Mouse (Mus musculus) forebrain, embryonic 14.5 days (tissue): ENCODE measurements at regions not wholly inside any gene's neighbourhood (a gene's known extent, or its start where the extent isn't known, plus 50 kb on each side); places are given as distances from the start of the nearest gene placed in this dataset.

ENCODE experiments used
- ATAC-seq: fragments of 200-750 bp; cut with Nextera tagmentation; 2 replicates; pipeline ENCODE4 v1.8.0; 2017; ENCODE audit warnings: mild to moderate bottlenecking, moderate library complexity
- DNase-seq: peaks from one replicate; pipeline ENCODE4 v3.0.0-alpha.2; 2015; ENCODE audit warnings: low spot score
- H3K27ac ChIP-seq: fragments of 300-500 bp; sonication (generic); 2 replicates; pipeline ENCODE4 v1.5.1; 2014; ENCODE audit warnings: low read depth, mild to moderate bottlenecking, control low read depth, low read length, moderate library complexity
- H3K27me3 ChIP-seq: fragments of 300-500 bp; sonication (generic); replicated peaks from 2 replicates; pipeline ENCODE4 v1.6.1; 2014; ENCODE audit warnings: low read length, control low read depth, mixed read lengths; ENCODE audit not compliant: control insufficient read depth, insufficient read depth
- H3K36me3 ChIP-seq: fragments of 300-500 bp; sonication (generic); 2 replicates; pipeline ENCODE4 v1.6.1; 2014; ENCODE audit warnings: low read length, control low read depth; ENCODE audit not compliant: control insufficient read depth, insufficient read depth
- H3K4me1 ChIP-seq: fragments of 300-500 bp; sonication (generic); 2 replicates; pipeline ENCODE4 v1.6.1; 2014; ENCODE audit warnings: antibody characterized with exemption, low read length, control low read depth; ENCODE audit not compliant: control insufficient read depth, insufficient read depth
- H3K4me2 ChIP-seq: fragments of 300-500 bp; sonication (generic); 2 replicates; pipeline ENCODE4 v1.6.1; 2014; ENCODE audit warnings: mild to moderate bottlenecking, control low read depth, low read length
- H3K4me3 ChIP-seq: fragments of 300-500 bp; sonication (generic); 2 replicates; pipeline ENCODE4 v1.5.1; 2014; ENCODE audit warnings: low read depth, low read length, control low read depth
- H3K9ac ChIP-seq: fragments of 300-500 bp; sonication (generic); 2 replicates; pipeline ENCODE4 v1.6.1; 2014; ENCODE audit warnings: mild to moderate bottlenecking, low read length, control low read depth, moderate library complexity
- H3K9me3 ChIP-seq: fragments of 300-500 bp; sonication (generic); replicated peaks from 2 replicates; pipeline ENCODE4 v1.6.1; 2016; ENCODE audit warnings: low read length, control low read depth, mixed read lengths; ENCODE audit not compliant: control insufficient read depth
- WGBS: fragments of 180-500 bp; shearing (Covaris S2); extraction: QIAGEN DNeasy Blood & Tissue Kit; methylation state at CpG from one replicate; pipeline ENCODE4 v1.1.7; 2014; 5-methylcytosine and 5-hydroxymethylcytosine counted together

DNA sequence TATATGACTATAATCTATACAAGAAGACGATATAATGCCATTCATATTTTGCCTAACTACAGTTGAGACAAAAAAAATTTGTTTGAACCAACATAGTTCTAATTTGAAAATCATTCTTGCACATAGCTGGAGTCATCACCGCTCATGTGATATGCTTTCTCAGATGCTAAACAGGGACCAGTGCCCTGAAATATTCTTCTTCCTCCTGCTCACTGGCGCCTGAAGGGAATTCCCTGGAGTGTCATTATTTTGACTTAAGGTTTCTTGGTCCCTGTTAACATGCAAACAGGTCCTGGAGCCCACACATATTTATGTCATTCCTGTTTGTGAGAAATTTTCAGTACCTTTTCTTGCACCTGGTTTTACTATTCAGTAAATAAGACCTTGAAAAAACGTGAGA, 177.5 kb upstream of the Syt1 start:
- DNase-seq, result no peak
- WGBS, result 72% methylated on average over 4 of the region's 4 CpGs
- ATAC-seq, result no peak
- H3K36me3 ChIP-seq, result no peaks in the 10 kb centered on the region
- no peak overlapping the region for H3K27ac ChIP-seq
- H3K4me3 ChIP-seq, result no peak overlapping the region
- H3K9ac ChIP-seq, result no peak overlapping the region
- H3K9me3 ChIP-seq, result no peaks in the 10 kb centered on the region
- no peak overlapping the region for H3K4me2 ChIP-seq
- H3K27me3 ChIP-seq, result no peaks in the 10 kb centered on the region
- no peaks in the 10 kb centered on the region for H3K4me1 ChIP-seq

DNA sequence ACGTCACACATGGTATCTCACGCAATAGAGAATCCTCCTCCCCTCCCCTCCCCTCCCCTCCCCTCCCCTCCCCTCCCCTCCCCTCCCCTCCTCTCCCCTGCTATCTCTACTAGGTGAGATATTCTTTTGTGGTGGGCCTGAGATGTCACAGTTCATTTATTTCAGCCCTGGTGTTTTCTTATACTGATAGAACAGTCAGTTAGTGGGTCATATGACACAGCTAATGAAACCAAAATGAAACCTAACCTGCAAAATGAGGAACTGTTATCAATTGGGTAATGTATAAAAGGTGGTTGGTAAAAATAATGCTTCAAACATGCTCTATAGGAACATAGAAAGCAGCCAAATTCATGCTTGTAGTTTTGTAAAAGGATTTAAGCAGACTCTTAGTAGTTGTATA, 174.5 kb upstream of the Syt1 start:
- Histone ChIP-seq H3K4me2 (no peak overlapping the region), H3K36me3 (no peaks in the 10 kb centered on the region), H3K27ac (no peak overlapping the region), H3K9ac (no peak overlapping the region), H3K27me3 (no peaks in the 10 kb centered on the region), H3K9me3 (no peaks in the 10 kb centered on the region), H3K4me1 (no peaks in the 10 kb centered on the region), H3K4me3 (no peak overlapping the region)
- ATAC-seq (no peak), DNase-seq (no peak)
- 59% methylated on average over 2 of the region's 2 CpGs for WGBS

DNA sequence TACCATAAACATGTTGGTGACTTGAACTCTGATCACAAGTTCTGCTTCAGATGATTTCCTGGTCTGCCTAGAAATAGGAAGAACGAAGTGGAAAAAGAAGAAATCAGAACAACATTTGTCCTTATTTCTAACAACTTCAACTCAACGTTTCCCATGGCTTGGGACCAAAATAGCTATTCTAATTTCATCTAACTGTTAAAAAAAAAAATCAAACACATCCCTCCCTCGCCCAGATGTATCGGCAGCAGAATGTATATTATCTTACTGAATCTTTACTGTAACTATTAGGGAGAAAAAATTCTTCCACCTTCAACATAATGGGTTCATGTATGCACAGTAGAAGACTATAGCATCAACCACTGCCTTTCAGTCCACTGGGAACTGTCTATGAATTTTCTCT, 169.7 kb upstream of the Syt1 start:
- 86% methylated on average over 4 of the region's 4 CpGs for WGBS

DNA sequence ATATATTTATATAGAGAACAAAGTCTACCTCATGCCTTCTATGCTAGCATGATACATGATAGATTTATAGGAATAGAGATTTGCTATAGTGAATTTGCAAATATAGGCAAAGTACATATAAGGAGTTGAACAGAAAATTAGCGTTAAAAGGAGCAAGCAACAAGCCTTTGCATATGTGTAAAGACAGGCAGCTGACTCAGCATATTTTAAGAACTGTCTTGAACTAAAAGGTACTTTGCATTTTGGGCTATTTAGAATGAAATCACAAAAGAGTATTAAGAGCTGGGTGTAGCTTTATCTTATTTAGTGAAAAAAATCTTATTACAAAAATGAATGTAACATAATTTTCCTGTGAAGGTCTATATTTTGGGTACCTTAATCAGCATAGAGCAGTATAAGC, 149.9 kb upstream of the Syt1 start:
- Histone ChIP-seq H3K36me3 (no peaks in the 10 kb centered on the region), H3K27ac (no peak overlapping the region), H3K9me3 (no peaks in the 10 kb centered on the region), H3K4me1 (no peaks in the 10 kb centered on the region), H3K4me3 (no peak overlapping the region), H3K27me3 (no peaks in the 10 kb centered on the region), H3K9ac (no peak overlapping the region), H3K4me2 (no peak overlapping the region)
- 90% methylated on average over 1 of the region's 1 CpGs for WGBS
- ATAC-seq (no peak), DNase-seq (no peak)

More for the DNA sequence above, 169.7 kb upstream of the Syt1 start:
- no peak overlapping the region for H3K4me3 ChIP-seq
- no peaks in the 10 kb centered on the region for H3K4me1 ChIP-seq
- no peak overlapping the region for H3K27ac ChIP-seq
- no peak for ATAC-seq
- H3K36me3 ChIP-seq, result no peaks in the 10 kb centered on the region
- H3K9ac ChIP-seq, result no peak overlapping the region
- no peaks in the 10 kb centered on the region for H3K9me3 ChIP-seq
- no peak for DNase-seq
- H3K4me2 ChIP-seq, result no peak overlapping the region
- no peaks in the 10 kb centered on the region for H3K27me3 ChIP-seq

DNA sequence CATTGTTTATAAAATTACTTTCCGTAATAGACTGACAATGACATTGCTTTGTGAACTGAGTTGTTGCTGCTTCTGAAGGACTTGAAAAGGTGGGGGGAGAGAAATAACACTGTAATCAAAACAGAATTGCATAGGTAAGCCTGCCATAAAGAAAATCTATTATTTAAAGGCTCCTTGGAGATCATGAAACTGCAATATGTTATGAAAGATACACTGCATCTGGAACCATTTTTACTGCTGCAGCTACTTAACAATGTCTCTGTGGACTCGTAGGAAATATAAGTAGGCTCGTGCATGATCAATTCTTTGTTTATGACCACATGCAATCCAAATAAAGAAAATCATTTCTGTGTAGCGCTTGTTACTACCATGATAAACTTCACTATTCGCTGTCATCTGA, 145.0 kb upstream of the Syt1 start:
- no peak for ATAC-seq

DNA sequence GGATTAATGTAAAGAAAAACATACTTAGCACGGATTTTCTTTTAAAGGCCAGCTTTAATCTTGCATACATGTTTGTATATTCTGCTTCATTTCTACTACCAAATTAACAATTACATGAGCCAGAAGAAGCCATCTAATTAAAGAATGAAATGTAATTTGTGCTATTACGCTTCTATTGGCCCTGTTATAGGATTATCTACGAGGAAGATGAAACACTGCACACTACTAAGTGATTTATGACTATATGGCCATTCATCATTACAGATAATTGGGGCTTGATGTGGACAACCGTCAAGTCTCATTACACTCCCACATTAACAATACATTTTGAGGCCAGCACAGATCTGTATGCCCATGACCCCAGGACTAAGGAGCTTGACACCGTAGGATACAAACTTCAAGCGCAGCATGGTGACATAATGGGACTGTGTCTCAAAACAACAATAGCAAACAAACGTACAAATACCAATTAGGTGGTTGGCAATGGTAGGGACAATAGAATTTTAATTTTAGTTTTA, 129.7 kb upstream of the Syt1 start:
- Histone ChIP-seq H3K36me3 (no peaks in the 10 kb centered on the region), H3K4me1 (no peaks in the 10 kb centered on the region), H3K27me3 (no peaks in the 10 kb centered on the region), H3K4me3 (no peak overlapping the region), H3K4me2 (no peak overlapping the region), H3K9ac (no peak overlapping the region), H3K9me3 (no peaks in the 10 kb centered on the region), H3K27ac (no peak overlapping the region)
- WGBS, result 69% methylated on average over 7 of the region's 7 CpGs
- ATAC-seq, result no peak
- DNase-seq, result no peak

More for the DNA sequence above, 145.0 kb upstream of the Syt1 start:
- Histone ChIP-seq H3K4me2 (no peak overlapping the region), H3K4me3 (no peak overlapping the region), H3K27ac (no peak overlapping the region), H3K9ac (no peak overlapping the region), H3K27me3 (no peaks in the 10 kb centered on the region), H3K9me3 (no peaks in the 10 kb centered on the region), H3K36me3 (no peaks in the 10 kb centered on the region), H3K4me1 (no peaks in the 10 kb centered on the region)
- DNase-seq, result no peak
- 88% methylated on average over 5 of the region's 5 CpGs for WGBS

DNA sequence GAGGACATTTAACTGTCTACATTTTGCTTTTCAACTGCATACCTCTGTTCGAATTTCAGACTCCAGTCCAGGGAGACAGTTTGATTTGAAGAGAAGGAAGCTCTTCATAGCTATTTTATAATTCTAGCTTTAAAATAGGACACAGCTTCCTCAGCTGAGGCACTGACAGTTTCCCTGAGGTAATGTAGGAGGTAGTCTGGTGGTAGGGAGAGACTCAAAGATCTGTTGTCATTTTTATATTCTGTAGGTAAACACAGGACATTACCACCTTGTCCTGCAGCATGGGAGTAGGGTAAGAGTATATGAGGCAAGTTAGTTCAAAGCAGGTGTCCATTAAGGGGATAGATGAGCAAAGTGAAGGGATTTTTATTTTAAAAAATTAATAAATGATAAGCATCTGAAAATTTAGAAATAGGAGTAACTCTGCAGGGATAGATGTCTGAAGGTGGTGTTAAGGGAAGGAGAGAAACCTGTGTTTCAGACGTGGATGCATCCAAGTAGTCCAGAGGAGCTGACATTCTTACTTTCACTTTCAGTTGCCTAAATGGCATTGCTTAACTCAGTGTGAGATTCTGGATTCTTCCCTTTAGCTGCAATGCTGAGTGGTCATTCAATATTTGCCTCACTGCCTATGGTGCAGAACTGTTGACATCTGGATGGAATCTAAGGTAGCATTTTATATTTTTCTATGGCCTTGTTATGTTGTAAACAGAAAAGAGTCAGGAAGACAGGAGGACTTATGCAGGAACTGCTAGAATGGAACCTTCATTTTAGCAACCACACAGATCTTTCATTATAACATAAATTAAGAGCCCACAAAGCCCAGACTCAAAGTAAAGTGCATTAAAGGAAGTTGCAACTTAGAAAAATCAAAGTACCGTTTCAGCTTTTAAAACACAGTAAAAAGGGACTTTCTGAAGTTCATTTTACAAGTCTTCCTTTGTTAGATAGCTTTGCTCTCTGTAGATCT, 126.3 kb upstream of the Syt1 start:
- Histone ChIP-seq H3K9ac (no peak overlapping the region), H3K4me3 (no peak overlapping the region), H3K27ac (no peak overlapping the region), H3K4me2 (no peak overlapping the region), H3K27me3 (no peaks in the 10 kb centered on the region), H3K36me3 (no peaks in the 10 kb centered on the region), H3K9me3 (no peaks in the 10 kb centered on the region), H3K4me1 (no peaks in the 10 kb centered on the region)
- no peak for ATAC-seq
- WGBS, result 80% methylated on average over 3 of the region's 3 CpGs
- no peak for DNase-seq

DNA sequence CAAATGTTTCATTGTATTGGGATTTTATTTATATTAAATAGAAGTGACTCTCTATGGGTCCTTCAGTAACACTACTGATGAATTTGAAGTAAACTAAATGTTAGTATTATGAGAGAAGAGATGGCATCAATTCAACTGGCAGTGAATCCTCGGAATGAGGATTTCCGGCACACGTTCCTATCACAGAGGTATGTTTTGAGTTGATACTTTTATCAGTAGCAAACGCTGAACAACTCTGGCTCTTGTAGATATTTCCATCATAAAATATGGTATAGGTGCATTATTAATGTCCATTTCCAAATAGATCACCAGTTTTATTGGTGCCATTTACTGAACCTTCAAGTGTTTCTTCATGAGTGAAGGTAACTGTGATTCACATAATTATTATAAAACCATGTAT, 123.7 kb upstream of the Syt1 start:
- WGBS, result 89% methylated on average over 4 of the region's 4 CpGs
- H3K4me3 ChIP-seq, result no peak overlapping the region
- DNase-seq (no peak), ATAC-seq (no peak)
- H3K36me3 ChIP-seq, result no peaks in the 10 kb centered on the region
- H3K4me2 ChIP-seq, result no peak overlapping the region
- no peaks in the 10 kb centered on the region for H3K9me3 ChIP-seq
- H3K27ac ChIP-seq, result no peak overlapping the region
- H3K4me1 ChIP-seq, result no peaks in the 10 kb centered on the region
- no peak overlapping the region for H3K9ac ChIP-seq
- no peaks in the 10 kb centered on the region for H3K27me3 ChIP-seq

DNA sequence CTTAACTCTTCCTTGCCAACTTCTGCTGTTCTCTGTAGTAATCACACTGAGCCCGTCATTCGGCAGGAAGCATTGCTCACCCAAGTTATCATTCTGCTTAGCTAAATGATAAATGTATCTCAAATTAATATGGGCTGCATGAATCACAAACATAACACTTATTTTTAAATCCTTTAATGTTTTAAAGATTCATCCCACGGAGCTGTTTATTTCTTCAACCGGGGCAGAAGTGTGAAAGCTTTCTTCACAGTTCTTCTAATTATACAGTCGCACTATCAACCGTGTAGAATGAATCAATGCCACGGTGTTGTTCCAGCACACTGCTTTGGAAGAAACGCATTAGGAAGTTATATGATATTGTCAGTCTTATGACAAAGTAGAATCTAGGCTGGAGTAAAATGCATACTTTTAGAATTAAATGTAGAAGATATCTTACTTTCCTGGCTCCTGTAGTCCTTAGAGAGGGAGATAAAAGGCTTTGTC, 121.3 kb upstream of the Syt1 start:
- H3K27ac ChIP-seq, result no peak overlapping the region
- no peak overlapping the region for H3K4me3 ChIP-seq
- ATAC-seq (no peak), DNase-seq (peak; percentile 33)
- no peak overlapping the region for H3K4me2 ChIP-seq
- no peaks in the 10 kb centered on the region for H3K4me1 ChIP-seq
- H3K27me3 ChIP-seq, result no peaks in the 10 kb centered on the region
- WGBS, result 65% methylated on average over 8 of the region's 8 CpGs
- H3K9me3 ChIP-seq, result no peaks in the 10 kb centered on the region
- H3K9ac ChIP-seq, result no peak overlapping the region
- H3K36me3 ChIP-seq, result no peaks in the 10 kb centered on the region
